Mouse (Mus musculus) lung, adult 10 weeks (tissue): ENCODE data around the gene Fnip1. TPM values are rescaled to one million over a fixed set of nuclear protein-coding genes. Genes with fewer than 3 reads are reported as not detected.

Experiments
- polyA plus RNA-seq: library from polyadenylated mRNA; stranded (reverse); fragments of 350-450 nt; fragmentation: Illumina TruSeq; extraction: RNeasy Lipid Tissue Mini Kit (QIAGEN cat#74804); gene quantifications from one replicate; pipeline ENCODE4 v1.2.3, GENCODE M21; 2014; ENCODE audit warnings: low read depth, low replicate concordance; ENCODE audit not compliant: insufficient read depth

Fnip1 gene
- 6.4 TPM for polyA plus RNA-seq

GRCm38 (mm10) chr11:54437823-54438337 is at the start of gene Fnip1:
Fnip1 (plus strand) TSS chr11:54438199.

GRCm38 (mm10) chr11:54522529-54523430 is 84.8 kb downstream of the Fnip1 start, which contains the start of gene Rapgef6:
Rapgef6 (plus strand) TSS chr11:54522847.

Other genes with a start within 250 kb of the Fnip1 start
- gene Csf2, start 188.5 kb upstream of the Fnip1 start, polyA plus RNA-seq, result 5.2 TPM
- gene Il3, start 170.9 kb upstream of the Fnip1 start, polyA plus RNA-seq, result not detected
- 0.15 TPM for gene Acsl6, start 134.4 kb upstream of the Fnip1 start, polyA plus RNA-seq
- not detected for gene Meikin, start 67.5 kb upstream of the Fnip1 start, polyA plus RNA-seq
- gene Rapgef6, start 84.6 kb downstream of the Fnip1 start, polyA plus RNA-seq, result 6.0 TPM